Mouse (Mus musculus): Measurements from ENCODE around the gene Rtp2. TPM values are rescaled to one million over a fixed set of nuclear protein-coding genes. Genes with fewer than 3 reads are reported as not detected.

Gene Rtp2
- not detected in 2 replicates for polyA plus RNA-seq (2015; fragmentation: Nextera tagmentation; extraction: Ambion mirVana)

DNA sequence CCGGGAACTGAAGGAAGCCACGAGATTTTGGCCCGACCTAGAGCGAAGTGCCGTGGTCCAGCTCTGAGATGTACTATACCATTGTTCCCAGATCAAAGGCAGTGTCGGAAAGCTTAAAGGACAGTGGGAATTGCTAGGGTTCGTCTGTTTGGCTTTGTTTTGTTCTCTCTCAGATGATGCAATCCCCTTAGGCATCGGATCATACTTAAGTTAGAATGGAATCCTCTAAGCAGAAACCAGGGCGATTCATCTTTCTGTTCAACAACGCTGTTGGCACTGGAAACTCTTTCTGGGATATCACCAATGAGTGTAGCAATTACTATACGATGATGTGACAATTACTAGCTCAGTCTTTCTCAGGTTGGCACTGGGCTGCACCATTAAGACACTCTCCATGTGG is at the start of gene Rtp2:
Gene Rtp2, minus strand, starts transcription at position 101 of the 400 bp plus-strand sequence.
- Histone ChIP-seq H3K4me1 (replicated peaks) (no peaks in the 10 kb centered on the region), H3K27me3 (no peaks in the 10 kb centered on the region), H3K27ac (replicated peaks) (no peak within 1 kb of the TSS), H3K36me3 (replicated peaks) (no peaks in the 10 kb centered on the region), H3K4me3 (replicated peaks) (no peak within 1 kb of the TSS), H3K9ac (no peak within 1 kb of the TSS), H3K9me3 (replicated peaks) (no peaks in the 10 kb centered on the region), H3K4me2 (no peak within 1 kb of the TSS)
- 68% methylated on average over 11 of the region's 11 CpGs for WGBS (ENCODE audit: insufficient replicate concordance)
- no peak for ATAC-seq (ENCODE audit: insufficient read depth)

DNA sequence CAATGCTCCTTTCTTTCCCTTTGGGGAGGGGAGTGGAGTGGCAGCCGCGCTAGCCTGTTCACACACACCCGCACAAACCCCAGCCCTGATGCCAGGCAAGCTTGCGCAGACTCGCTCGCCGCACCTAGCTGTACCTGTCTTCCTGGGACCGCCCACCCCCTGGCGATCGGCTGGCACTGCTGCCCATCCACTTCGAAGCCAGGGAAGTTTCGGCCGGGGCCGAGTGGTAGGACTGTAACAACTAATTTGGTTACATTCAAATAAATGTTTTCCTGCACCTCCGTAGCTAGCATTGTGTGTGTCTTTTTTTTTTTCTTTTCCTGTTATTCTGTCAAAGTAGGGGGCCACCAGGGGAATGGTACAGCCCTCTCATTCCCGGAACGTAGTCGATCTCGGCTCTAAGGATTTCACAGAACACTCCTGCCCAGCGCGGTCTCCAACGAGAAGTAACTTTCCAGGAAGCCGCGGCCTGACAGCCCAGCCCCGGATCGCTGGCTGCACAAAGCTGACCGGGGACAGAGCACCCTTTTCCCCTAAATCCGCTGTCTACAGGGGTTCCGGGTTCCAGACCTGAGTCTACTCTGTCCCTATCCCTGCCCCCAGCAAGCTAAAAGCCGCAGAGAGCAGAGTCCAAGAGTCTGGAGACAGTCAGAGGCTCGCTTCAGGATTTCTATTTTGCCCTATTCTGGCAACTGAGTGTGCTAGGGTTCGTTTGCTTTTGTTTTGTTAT is 49.0 kb upstream of the Rtp2 start:
- H3K36me3 ChIP-seq (replicated peaks) = no peaks in the 10 kb centered on the region
- no peak overlapping the region for H3K9ac ChIP-seq
- H3K27ac ChIP-seq (replicated peaks) = no peak overlapping the region
- H3K27me3 ChIP-seq = peaks cover 75% of the 10 kb centered on the region
- H3K9me3 ChIP-seq (replicated peaks) = no peaks in the 10 kb centered on the region
- H3K4me3 ChIP-seq (replicated peaks) = peak overlapping the region; percentile 40
- WGBS (ENCODE audit: insufficient replicate concordance) = under 1% methylated on average over 32 of the region's 32 CpGs
- H3K4me2 ChIP-seq = peak overlapping the region; percentile 65
- peaks cover 22% of the 10 kb centered on the region for H3K4me1 ChIP-seq (replicated peaks)
- ATAC-seq (ENCODE audit: insufficient read depth) = no peak

DNA sequence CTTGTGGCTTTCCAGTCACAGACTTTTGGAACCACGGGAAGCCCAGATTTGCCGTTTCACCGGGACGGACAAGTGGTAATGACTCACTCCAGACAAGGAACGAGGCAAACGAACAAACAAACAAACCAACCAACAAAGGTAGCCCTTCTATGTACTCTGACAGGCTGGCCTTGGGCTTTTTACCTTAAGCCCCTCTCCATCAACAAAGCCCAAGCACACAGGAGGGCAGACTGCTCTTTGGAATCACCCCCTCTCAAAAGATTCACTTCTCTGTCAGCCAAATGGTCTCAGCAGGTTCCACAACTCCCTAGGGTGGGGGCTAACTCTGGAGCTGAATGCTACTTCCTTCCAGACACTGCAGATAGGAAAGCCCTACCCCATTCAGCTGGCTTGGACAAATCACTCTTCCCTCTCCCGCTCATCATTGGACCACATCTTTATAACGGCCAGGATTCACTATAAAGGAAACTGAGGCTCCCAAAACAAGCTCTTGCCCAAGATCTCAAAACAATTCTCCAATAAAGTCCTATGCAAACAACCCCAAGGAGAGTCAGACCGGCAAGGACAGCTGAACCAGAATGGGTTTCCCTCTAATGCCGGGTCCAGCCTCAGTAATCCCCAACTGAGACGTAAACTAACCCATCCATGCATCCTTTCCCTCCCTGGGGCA is 48.1 kb upstream of the Rtp2 start:
- 9% methylated on average over 11 of the region's 11 CpGs for WGBS (ENCODE audit: insufficient replicate concordance)
- H3K36me3 ChIP-seq (replicated peaks) = no peaks in the 10 kb centered on the region
- no peak overlapping the region for H3K27ac ChIP-seq (replicated peaks)
- no peak overlapping the region for H3K9ac ChIP-seq
- H3K4me1 ChIP-seq (replicated peaks) = peaks cover 22% of the 10 kb centered on the region
- ATAC-seq (ENCODE audit: insufficient read depth) = no peak
- peaks cover 67% of the 10 kb centered on the region for H3K27me3 ChIP-seq
- peak overlapping the region; percentile 65 for H3K4me2 ChIP-seq
- peak overlapping the region; percentile 40; the same call in 1 of the 2 replicates for H3K4me3 ChIP-seq (replicated peaks)
- H3K9me3 ChIP-seq (replicated peaks) = no peaks in the 10 kb centered on the region

DNA sequence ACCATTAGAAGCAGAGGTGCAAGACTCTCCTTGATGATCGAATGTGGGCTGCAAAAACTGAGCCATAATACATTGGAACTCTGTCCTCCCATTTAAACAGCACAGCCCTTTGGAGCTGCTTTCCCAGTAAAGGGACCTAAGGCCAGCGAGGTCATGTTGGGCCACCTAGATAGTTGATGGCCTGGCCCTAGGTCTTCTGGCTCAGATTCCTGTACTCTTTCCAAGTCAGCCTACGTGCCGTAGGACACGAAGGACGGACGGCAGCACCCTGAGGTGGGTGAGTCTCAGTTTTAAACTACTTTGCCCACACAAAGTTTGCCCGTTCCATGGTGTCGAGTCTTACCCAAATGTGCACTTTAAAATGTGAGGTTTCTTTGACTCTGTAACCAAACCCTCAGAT is 47.3 kb upstream of the Rtp2 start:
- Histone ChIP-seq H3K9ac (no peak overlapping the region), H3K4me3 (replicated peaks) (no peak overlapping the region), H3K9me3 (replicated peaks) (no peaks in the 10 kb centered on the region), H3K4me2 (no peak overlapping the region), H3K4me1 (replicated peaks) (peaks cover 22% of the 10 kb centered on the region), H3K36me3 (replicated peaks) (no peaks in the 10 kb centered on the region), H3K27ac (replicated peaks) (no peak overlapping the region), H3K27me3 (peaks cover 58% of the 10 kb centered on the region)
- WGBS (ENCODE audit: insufficient replicate concordance) = 72% methylated on average over 9 of the region's 9 CpGs
- ATAC-seq (ENCODE audit: insufficient read depth) = no peak

DNA sequence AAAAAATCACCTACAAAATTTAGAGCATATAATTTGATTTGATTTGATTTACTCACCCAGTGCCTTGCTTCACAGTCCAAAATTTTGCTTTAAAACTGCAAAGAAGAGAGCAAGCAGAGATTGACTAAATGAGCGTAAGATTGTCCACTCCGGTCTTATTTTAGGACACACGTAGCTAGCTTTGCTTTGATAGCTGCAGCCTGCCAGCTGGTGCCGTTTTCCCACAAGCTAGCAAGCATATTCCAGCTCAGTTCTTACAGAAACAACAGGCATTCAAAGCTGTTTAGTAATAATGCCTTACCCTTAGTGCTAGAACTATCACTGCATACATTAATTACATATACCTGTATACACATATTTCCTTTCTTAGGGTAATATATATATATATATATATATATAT is 46.3 kb upstream of the Rtp2 start:
- Histone ChIP-seq H3K9me3 (replicated peaks) (no peaks in the 10 kb centered on the region), H3K4me3 (replicated peaks) (no peak overlapping the region)

DNA sequence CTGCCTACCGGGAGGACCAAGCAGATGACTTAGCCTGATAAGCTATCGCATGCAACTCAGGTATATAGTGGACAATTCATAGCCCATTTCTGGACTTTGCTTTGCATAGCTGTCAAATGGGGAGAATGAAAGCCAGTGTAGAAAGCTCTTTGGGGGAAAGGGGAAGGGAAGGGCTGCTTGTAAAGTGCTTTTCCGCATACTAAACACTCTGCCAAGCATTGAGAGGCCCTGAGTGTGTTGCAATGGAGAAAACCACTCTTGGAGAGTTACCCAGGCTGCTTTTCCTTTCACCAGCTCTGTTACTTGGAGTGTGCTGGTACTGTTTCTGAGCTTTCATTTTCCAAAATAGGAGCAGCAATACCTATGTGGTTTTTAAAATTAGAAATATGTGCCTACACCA is 45.5 kb upstream of the Rtp2 start:
- Histone ChIP-seq H3K4me1 (replicated peaks) (peaks cover 17% of the 10 kb centered on the region), H3K4me2 (no peak overlapping the region), H3K27ac (replicated peaks) (no peak overlapping the region), H3K4me3 (replicated peaks) (no peak overlapping the region), H3K9ac (no peak overlapping the region), H3K36me3 (replicated peaks) (no peaks in the 10 kb centered on the region), H3K9me3 (replicated peaks) (no peaks in the 10 kb centered on the region), H3K27me3 (peaks cover 41% of the 10 kb centered on the region)
- ATAC-seq (ENCODE audit: insufficient read depth) = no peak
- WGBS (ENCODE audit: insufficient replicate concordance) = 47% methylated on average over 3 of the region's 3 CpGs

More for the DNA sequence above, 46.3 kb upstream of the Rtp2 start:
- peaks cover 18% of the 10 kb centered on the region for H3K4me1 ChIP-seq (replicated peaks)
- H3K27ac ChIP-seq (replicated peaks) = no peak overlapping the region
- WGBS (ENCODE audit: insufficient replicate concordance) = 58% methylated on average over 4 of the region's 4 CpGs
- peaks cover 49% of the 10 kb centered on the region for H3K27me3 ChIP-seq
- no peaks in the 10 kb centered on the region for H3K36me3 ChIP-seq (replicated peaks)
- no peak overlapping the region for H3K4me2 ChIP-seq
- H3K9ac ChIP-seq = no peak overlapping the region
- ATAC-seq (ENCODE audit: insufficient read depth) = no peak

DNA sequence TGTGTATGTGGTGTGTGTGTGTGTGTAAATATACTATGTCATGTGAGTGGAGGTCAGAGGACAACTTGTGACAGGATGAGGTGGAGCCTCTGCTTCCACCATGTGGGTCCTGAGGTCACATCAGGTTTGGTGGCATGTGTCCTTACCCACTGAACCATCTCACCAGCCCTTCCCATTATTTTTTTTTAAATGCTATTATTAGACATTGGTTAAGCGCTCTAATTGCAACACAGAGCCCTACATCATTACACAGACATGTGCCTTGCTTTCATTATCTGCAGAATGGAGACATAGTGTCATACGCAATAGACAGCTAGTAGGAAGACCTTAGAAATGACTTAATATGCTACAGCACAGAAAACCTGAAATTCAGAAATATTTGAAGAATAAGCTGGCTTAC is 44.0 kb upstream of the Rtp2 start:
- Histone ChIP-seq H3K4me3 (replicated peaks) (no peak overlapping the region), H3K9me3 (replicated peaks) (no peaks in the 10 kb centered on the region), H3K27me3 (peaks cover 26% of the 10 kb centered on the region), H3K4me1 (replicated peaks) (peaks cover 10% of the 10 kb centered on the region), H3K4me2 (no peak overlapping the region), H3K36me3 (replicated peaks) (no peaks in the 10 kb centered on the region), H3K27ac (replicated peaks) (no peak overlapping the region), H3K9ac (no peak overlapping the region)
- no peak for ATAC-seq (ENCODE audit: insufficient read depth)
- 69% methylated on average over 2 of the region's 2 CpGs for WGBS (ENCODE audit: insufficient replicate concordance)

DNA sequence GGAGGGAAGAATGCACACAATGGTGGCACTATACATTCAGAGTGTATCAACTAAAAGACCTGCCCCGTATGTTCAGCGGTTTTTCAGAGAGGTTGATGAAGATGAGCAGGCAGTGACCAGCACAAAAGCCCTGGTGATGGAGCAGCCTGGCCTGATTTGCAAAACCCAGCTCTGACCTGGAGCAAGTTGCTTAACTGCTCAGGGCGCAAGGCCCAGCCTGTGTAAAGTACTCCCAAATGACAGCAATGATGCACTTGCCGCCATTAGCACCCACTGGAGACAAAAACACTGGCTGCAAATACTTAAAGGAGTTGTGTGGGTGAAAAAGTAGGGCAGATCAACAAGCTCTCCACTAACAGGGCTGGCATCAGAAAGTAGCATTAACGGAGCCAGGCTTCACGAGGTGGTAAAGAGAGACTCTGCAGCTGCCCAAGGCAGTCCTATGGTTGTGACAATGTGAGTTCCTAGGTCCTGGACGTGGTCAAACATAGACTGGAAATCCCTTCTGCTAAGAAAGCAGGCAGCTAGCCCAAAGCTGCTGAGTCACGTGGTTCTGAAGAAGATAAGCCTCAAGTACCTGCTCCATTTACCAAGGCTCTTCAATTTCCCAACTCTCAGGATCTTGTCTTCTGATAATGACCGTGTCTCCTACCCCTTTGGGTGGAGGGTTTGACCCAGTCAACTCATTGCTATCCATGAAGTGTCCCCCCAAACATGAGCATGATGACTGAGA is 41.6 kb upstream of the Rtp2 start:
- Histone ChIP-seq H3K4me1 (replicated peaks) (no peaks in the 10 kb centered on the region), H3K9ac (no peak overlapping the region), H3K36me3 (replicated peaks) (no peaks in the 10 kb centered on the region), H3K4me3 (replicated peaks) (no peak overlapping the region), H3K4me2 (no peak overlapping the region), H3K9me3 (replicated peaks) (no peaks in the 10 kb centered on the region), H3K27me3 (peaks cover 2% of the 10 kb centered on the region), H3K27ac (replicated peaks) (no peak overlapping the region)
- 60% methylated on average over 9 of the region's 9 CpGs for WGBS (ENCODE audit: insufficient replicate concordance)
- ATAC-seq (ENCODE audit: insufficient read depth) = no peak

DNA sequence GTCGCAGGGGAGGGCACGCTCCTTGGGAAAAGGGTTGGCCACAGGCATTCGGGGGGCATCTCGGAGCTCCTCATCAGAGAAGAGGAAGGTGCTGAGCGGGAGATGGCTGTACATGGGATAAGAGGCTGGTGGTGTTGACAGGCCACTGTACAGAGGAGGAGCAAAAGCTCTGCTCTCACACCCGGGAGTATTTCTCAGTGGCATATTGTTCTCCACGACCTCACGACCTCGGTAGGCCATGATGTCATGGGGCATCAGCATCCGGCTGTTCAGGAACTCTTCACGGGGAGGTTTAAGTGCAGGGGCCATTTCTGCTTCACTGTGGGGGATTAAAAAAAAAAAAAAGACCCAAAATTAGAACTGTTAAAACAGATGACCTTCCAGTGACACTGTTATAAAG is 40.7 kb upstream of the Rtp2 start:
- no peak for ATAC-seq (ENCODE audit: insufficient read depth)
- Histone ChIP-seq H3K9me3 (replicated peaks) (no peaks in the 10 kb centered on the region), H3K4me3 (replicated peaks) (no peak overlapping the region), H3K9ac (no peak overlapping the region), H3K36me3 (replicated peaks) (0 out of 2 replicates have a peak, but pooled peaks cover 3% of the 10 kb centered on the region), H3K4me2 (no peak overlapping the region), H3K27me3 (peaks cover 2% of the 10 kb centered on the region), H3K4me1 (replicated peaks) (no peaks in the 10 kb centered on the region), H3K27ac (replicated peaks) (no peak overlapping the region)
- 63% methylated on average over 11 of the region's 11 CpGs for WGBS (ENCODE audit: insufficient replicate concordance)

DNA sequence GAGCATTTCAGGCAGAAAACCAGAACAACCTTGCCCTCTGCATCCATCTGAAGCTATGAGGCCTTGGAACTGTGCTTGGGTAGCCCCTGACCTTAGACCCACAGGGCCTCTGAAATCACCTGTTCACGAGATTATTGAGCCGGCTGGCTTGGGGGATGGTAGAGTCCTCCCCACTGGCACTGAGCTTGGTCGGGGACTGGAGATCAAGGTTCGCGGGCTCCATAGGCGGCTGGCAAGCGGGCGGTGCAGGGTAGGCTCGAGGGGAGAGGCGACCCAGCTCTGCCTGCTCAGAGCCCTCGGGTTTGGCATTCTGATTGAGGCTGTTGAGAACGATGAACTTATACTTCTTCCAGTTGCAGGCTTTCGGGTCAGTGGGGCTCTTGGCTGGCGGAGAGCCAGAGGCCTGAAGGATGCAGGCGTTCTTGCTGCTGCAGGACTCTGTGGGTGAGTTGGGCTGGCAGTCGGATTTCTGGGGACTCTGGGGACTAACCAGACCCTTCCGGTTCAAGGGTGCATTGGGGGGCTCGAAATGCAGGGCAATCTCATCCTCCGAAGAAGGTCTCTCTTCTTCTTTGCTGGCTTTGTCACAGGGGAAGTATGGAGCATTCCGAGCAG is 40.0 kb upstream of the Rtp2 start:
- Histone ChIP-seq H3K9ac (no peak overlapping the region), H3K4me2 (peak overlapping the region; percentile 35), H3K9me3 (replicated peaks) (no peaks in the 10 kb centered on the region), H3K4me3 (replicated peaks) (no peak overlapping the region), H3K27ac (replicated peaks) (no peak overlapping the region), H3K27me3 (peaks cover under 1% of the 10 kb centered on the region; the same call in 1 of the 2 replicates), H3K36me3 (replicated peaks) (0 out of 2 replicates have a peak, but pooled peaks cover 9% of the 10 kb centered on the region), H3K4me1 (replicated peaks) (no peaks in the 10 kb centered on the region)
- WGBS (ENCODE audit: insufficient replicate concordance) = 68% methylated on average over 20 of the region's 20 CpGs
- ATAC-seq (ENCODE audit: insufficient read depth) = peak; percentile 40; the same call in 1 of the 2 replicates

DNA sequence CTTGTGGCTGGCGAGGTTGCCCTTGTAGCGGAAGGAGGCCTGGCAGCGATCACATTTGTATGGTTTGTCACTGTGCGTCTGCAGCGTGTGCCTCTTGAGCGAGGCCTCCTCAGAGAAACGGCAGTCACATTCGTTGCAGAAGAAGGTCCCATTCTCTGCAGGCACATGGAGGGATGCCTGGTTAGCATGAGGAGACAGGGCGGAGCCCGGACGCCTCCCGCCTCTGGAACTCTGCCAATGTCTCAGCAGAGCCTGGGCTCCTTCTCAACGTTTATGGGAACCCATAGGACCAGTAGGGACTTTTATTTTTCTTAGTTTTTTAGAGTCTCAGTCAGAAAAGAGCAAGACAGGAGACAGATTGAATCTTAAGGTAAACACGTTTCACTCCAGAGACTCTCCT is 37.7 kb upstream of the Rtp2 start:
- H3K4me1 ChIP-seq (replicated peaks) = no peaks in the 10 kb centered on the region
- no peak for ATAC-seq (ENCODE audit: insufficient read depth)
- H3K4me2 ChIP-seq = no peak overlapping the region
- no peak overlapping the region for H3K27ac ChIP-seq (replicated peaks)
- H3K36me3 ChIP-seq (replicated peaks) = 0 out of 2 replicates have a peak, but pooled peaks cover 9% of the 10 kb centered on the region
- no peak overlapping the region for H3K9ac ChIP-seq
- H3K27me3 ChIP-seq = no peaks in the 10 kb centered on the region
- H3K4me3 ChIP-seq (replicated peaks) = no peak overlapping the region
- WGBS (ENCODE audit: insufficient replicate concordance) = 65% methylated on average over 14 of the region's 14 CpGs
- no peaks in the 10 kb centered on the region for H3K9me3 ChIP-seq (replicated peaks)

Measured in liver, embryonic 15.5 days (tissue).